Mouse (Mus musculus) spleen, postnatal 0 days (tissue): ENCODE measurements around the gene Gpr142. TPM values are rescaled to one million over a fixed set of nuclear protein-coding genes. Genes with fewer than 3 reads are reported as not detected.

Experiments used
- polyA plus RNA-seq: library from polyadenylated mRNA; unstranded; fragments of >200 nt; fragmentation: Nextera tagmentation; extraction: Ambion mirVana; gene quantifications from 2 replicates; pipeline ENCODE4 v1.2.1, GENCODE M21; 2015

Gpr142 gene
- not detected in 2 replicates for polyA plus RNA-seq

DNA sequence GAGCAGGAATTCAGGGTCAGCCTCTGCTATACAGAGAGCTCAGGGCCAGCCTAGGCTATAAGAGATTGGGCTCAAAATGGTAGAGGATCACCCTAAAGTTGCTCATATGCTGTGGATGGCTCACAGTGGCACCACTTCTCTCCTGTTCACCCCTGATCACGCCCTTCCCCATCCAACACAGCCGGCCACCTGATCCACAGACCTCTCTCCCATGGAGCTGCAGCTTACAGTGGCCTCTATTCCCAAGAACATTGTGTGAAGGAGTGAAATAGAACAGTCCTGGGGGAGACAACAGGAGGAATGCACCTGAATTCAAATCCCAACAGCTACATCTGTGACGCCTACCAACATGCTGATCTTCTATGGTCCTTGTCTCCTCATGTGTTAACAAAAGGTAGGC lies at the start of gene Gpr142:
TSS of gene Gpr142 (plus strand) at position 301 of the 400 bp plus-strand sequence.

DNA sequence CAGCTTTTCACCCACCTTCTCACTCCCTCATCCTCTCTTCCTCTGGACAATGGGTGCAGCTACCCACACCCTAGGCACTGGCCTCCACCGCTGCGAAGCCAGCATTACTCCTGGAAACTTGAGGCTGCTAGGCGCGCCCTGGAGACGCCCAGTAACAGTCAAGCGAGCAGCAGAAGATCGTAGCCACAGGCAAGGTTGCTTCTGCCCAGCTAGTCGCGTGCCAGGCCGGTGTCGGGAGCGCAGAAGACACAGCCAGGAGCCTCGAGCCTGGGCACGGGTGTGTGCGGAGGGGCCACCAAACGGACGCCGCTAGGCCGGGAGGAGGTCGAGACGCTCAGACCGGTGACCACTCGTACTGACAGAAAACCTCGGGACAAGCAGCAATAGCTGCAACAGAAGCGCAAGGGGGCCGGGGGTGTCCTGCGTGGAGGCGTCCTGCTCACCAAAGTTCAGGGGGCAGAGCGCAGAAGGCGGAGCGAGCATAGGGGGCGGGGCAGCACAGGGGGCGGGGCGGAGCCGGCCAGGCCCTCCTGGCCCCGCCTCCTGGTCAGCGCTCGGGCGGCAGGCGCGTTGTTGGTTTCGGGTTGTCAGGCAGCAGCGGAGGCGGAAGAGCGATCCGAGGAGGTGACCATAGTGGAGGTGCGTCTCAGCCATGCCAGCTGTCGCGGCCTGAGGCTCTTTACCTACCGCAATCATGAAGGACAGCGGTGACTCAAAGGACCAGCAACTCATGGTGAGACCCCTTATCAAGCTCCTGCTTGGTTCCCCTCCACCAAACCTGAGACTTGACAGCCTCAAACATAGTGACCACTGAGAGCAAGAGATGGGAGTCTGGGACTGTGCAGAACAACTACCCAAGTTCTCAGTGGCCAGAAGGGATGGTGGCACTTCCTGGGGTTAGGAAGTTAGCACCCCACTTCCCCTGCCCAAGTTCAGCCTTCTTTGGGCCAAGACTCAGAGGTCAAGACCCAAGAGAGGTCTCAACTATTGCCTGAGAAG lies 33.6 kb upstream of the Gpr142 start, which contains the start of gene Kif19a:
TSS of gene Kif19a (plus strand) at position 569 of the 999 bp plus-strand sequence.

DNA sequence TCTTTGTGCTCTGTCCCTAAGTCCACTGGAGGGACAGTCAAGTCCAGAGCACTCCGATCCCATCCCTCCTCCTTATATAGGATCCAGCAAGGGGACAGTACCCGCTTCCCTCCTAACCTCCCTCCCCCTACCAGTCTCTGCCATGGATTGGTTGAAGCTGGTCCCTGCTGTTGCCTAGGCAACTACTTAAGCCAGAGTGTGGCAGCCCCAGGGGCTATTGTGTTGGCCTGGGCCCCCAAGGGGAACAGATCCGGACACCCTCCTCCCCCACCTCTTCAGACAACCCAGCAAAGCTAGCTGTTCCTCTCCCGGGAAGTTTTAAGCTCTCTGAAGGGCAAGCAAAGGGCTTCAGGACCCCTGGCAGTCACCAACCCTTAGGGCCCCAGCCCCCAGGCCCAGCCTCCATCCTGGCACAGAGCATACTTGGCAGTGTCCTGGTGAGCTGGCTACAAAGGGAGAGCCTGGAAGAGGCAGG lies 2.8 kb upstream of the Gpr142 start, which contains the start of gene Btbd17:
TSS of gene Btbd17 (minus strand) at position 98 of the 475 bp plus-strand sequence.

DNA sequence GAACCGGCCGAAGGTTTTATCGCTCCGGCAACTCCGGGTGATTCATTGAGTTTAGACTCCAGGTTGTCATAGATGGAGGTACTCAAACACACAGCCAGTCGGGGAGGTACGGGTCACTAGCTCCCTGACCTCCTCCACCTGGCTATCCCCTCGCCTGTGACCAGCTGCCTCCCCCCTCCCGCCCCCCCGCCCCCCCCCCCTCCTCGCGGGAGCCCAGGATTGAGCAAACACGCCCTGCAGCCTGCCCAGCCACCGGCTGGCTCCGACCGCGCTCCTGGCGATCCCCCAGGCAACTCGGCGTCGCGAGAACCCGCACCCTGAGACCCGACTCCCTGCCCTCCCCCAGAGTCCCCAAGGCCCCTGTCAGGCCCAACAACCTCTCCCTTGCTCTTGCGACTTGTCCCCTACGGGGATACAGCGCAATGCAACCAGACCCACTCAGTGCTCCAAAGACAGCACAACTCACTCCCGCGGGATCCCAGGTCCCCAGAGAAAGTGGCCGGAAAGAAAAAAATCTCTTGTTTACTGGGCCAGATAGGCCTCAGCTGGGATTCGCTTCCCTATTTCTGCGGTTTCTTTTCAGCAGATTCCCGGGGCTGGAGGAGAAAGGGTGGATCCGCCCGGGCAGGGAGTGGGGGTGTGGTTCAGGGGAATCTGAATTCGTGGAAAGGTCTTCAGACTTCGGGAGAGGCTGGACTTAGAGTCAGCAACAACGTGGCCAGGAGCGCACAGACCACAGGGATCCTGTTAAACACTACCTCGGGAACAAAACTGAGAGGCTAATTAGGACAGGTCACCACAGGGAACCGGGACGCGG lies 51.9 kb downstream of the Gpr142 start, which contains the start of gene Gprc5c:
TSS of gene Gprc5c (plus strand) at position 701 of the 817 bp plus-strand sequence.

Other genes starting within 250 kb of the Gpr142 start
- gene Rpl38, start 130.4 kb upstream of the Gpr142 start, polyA plus RNA-seq = 1,305 and 1,406 TPM in 2 replicates
- 6.6 and 11.1 TPM in 2 replicates for gene Ttyh2, start 123.5 kb upstream of the Gpr142 start, polyA plus RNA-seq
- 0.19 and 0.29 TPM in 2 replicates for gene Dnaic2, start 71.5 kb upstream of the Gpr142 start, polyA plus RNA-seq
- 0.17 and 0.40 TPM in 2 replicates for gene Kif19a, start 33.5 kb upstream of the Gpr142 start, polyA plus RNA-seq
- 0.35 and 0.73 TPM in 2 replicates for gene Btbd17, start 3.0 kb upstream of the Gpr142 start, polyA plus RNA-seq
- gene Gprc5c, start 52.2 kb downstream of the Gpr142 start, polyA plus RNA-seq = 5.4 and 9.3 TPM in 2 replicates
- gene Cd300a, start 91.1 kb downstream of the Gpr142 start, polyA plus RNA-seq = 10.1 and 17.2 TPM in 2 replicates
- gene Cd300lb, start 135.5 kb downstream of the Gpr142 start, polyA plus RNA-seq = 7.2 and 8.7 TPM in 2 replicates
- gene Cd300c, start 170.2 kb downstream of the Gpr142 start, polyA plus RNA-seq = 0.41 and 0.44 TPM in 2 replicates
- gene Cd300ld, start 191.0 kb downstream of the Gpr142 start, polyA plus RNA-seq = 4.6 and 5.1 TPM in 2 replicates
- gene Cd300c2, start 203.0 kb downstream of the Gpr142 start, polyA plus RNA-seq = 10.9 and 15.5 TPM in 2 replicates
- gene Cd300ld2, start 217.3 kb downstream of the Gpr142 start, polyA plus RNA-seq = not detected in 2 replicates
- gene Cd300ld4, start 228.1 kb downstream of the Gpr142 start, polyA plus RNA-seq = not detected in 2 replicates
- not detected in 2 replicates for gene Cd300ld5, start 238.8 kb downstream of the Gpr142 start, polyA plus RNA-seq
- 0.18 TPM in 1 of 2 replicates, not detected in the other for gene Cd300ld3, start 249.5 kb downstream of the Gpr142 start, polyA plus RNA-seq